Mouse (Mus musculus) stomach, embryonic 14.5 days (tissue): Measurements from ENCODE around the gene As3mt. TPM values are rescaled to one million over a fixed set of nuclear protein-coding genes. Genes with fewer than 3 reads are reported as not detected.

Source experiments
- ATAC-seq: fragments of 200-750 bp; cut with Nextera tagmentation; 2 replicates; pipeline ENCODE4 v1.8.0; 2017; ENCODE audit warnings: low read depth, moderate TSS enrichment; ENCODE audit not compliant: insufficient number of reproducible peaks, insufficient read depth, low FRiP score
- H3K27ac ChIP-seq: fragments of 300-500 bp; sonication (generic); 2 replicates; pipeline ENCODE4 v1.5.1; 2014; ENCODE audit warnings: mild to moderate bottlenecking, low read length, moderate library complexity, mixed read lengths
- H3K27me3 ChIP-seq: fragments of 300-500 bp; sonication (generic); 2 replicates; pipeline ENCODE4 v1.6.1; 2014; ENCODE audit warnings: low read length, control low read depth, mixed read lengths; ENCODE audit not compliant: control insufficient read depth, insufficient read depth
- H3K36me3 ChIP-seq: fragments of 300-500 bp; sonication (generic); 2 replicates; pipeline ENCODE4 v1.6.1; 2014; ENCODE audit warnings: mild to moderate bottlenecking, control low read depth, low read length, moderate library complexity, mixed read lengths; ENCODE audit not compliant: control insufficient read depth, insufficient read depth
- H3K4me1 ChIP-seq: fragments of 300-500 bp; sonication (generic); 2 replicates; pipeline ENCODE4 v1.6.1; 2014; ENCODE audit warnings: low read length, control low read depth, mixed read lengths; ENCODE audit not compliant: control insufficient read depth, insufficient read depth
- H3K4me2 ChIP-seq: fragments of 300-500 bp; sonication (generic); replicated peaks from 2 replicates; pipeline ENCODE4 v1.6.1; 2014; ENCODE audit warnings: low read depth, low read length, control low read depth
- H3K4me3 ChIP-seq: fragments of 300-500 bp; sonication (generic); 2 replicates; pipeline ENCODE4 v1.5.1; 2014; ENCODE audit warnings: low read depth, low read length, control low read depth
- H3K9ac ChIP-seq: fragments of 300-500 bp; sonication (generic); replicated peaks from 2 replicates; pipeline ENCODE4 v1.6.1; 2014; ENCODE audit warnings: low read depth, mild to moderate bottlenecking, control low read depth, low read length, moderate library complexity, mixed read lengths
- H3K9me3 ChIP-seq: fragments of 300-500 bp; sonication (generic); 2 replicates; pipeline ENCODE4 v1.6.1; 2016; ENCODE audit warnings: low read depth, low read length, control low read depth; ENCODE audit not compliant: control insufficient read depth
- WGBS: fragments of 180-500 bp; shearing (Covaris S2); extraction: QIAGEN DNeasy Blood & Tissue Kit; methylation state at CpG from one replicate; pipeline ENCODE4 v1.1.7; 2014; 5-methylcytosine and 5-hydroxymethylcytosine counted together
- polyA plus RNA-seq: library from polyadenylated mRNA; unstranded; fragments of >200 nt; fragmentation: Nextera tagmentation; extraction: Ambion mirVana; gene quantifications from 2 replicates; pipeline ENCODE4 v1.2.1, GENCODE M21; 2014

Gene As3mt
- polyA plus RNA-seq, 1 experiment from 2014 or later: 23.2 TPM

GRCm38 (mm10) chr19:46789782-46790181 lies 82.5 kb downstream of the As3mt start:
- no peak for ATAC-seq
- WGBS: 86% methylated on average over 1 of the region's 1 CpGs

More at GRCm38 (mm10) chr19:46789782-46790181, 82.5 kb downstream of the As3mt start:
- Histone ChIP-seq H3K9ac (no peak overlapping the region), H3K9me3 (no peaks in the 10 kb centered on the region), H3K4me1 (no peaks in the 10 kb centered on the region), H3K27ac (no peak overlapping the region), H3K4me3 (no peak overlapping the region), H3K4me2 (no peak overlapping the region), H3K27me3 (no peaks in the 10 kb centered on the region), H3K36me3 (no peaks in the 10 kb centered on the region)

Other genes with a start within 250 kb of the As3mt start
- 22.3 and 23.5 TPM in 2 replicates for gene Trim8, start 205.8 kb upstream of the As3mt start, polyA plus RNA-seq
- gene Arl3, start 134.3 kb upstream of the As3mt start, polyA plus RNA-seq: 89.4 and 98.7 TPM in 2 replicates
- 19.3 and 20.8 TPM in 2 replicates for gene Sfxn2, start 134.1 kb upstream of the As3mt start, polyA plus RNA-seq
- gene Wbp1l, start 108.4 kb upstream of the As3mt start, polyA plus RNA-seq: 35.7 and 37.0 TPM in 2 replicates
- not detected in 2 replicates for gene Cyp17a1, start 34.3 kb upstream of the As3mt start, polyA plus RNA-seq
- gene Borcs7, start 17.6 kb upstream of the As3mt start, polyA plus RNA-seq: 18.1 and 19.7 TPM in 2 replicates
- gene Cnnm2, start 54.1 kb downstream of the As3mt start, polyA plus RNA-seq: 2.5 and 4.1 TPM in 2 replicates